Mouse (Mus musculus) lung, adult 2 months (tissue): Measurements from ENCODE around the gene Ppp1r1b.

Experiments
- CTCF ChIP-seq: fragments of 200-500 bp; IDR thresholded peaks from 2 replicates; pipeline ENCODE4 v1.5.1; 2011; ENCODE audit warnings: mild to moderate bottlenecking, low read length, control low read depth; ENCODE audit not compliant: insufficient read depth
- POLR2A ChIP-seq: fragments of 200-500 bp; IDR thresholded peaks from 2 replicates; pipeline ENCODE4 v1.6.1; 2011; ENCODE audit warnings: low read depth, mild to moderate bottlenecking, control low read depth, low read length, borderline replicate concordance; ENCODE audit errors: extremely low read depth

DNA sequence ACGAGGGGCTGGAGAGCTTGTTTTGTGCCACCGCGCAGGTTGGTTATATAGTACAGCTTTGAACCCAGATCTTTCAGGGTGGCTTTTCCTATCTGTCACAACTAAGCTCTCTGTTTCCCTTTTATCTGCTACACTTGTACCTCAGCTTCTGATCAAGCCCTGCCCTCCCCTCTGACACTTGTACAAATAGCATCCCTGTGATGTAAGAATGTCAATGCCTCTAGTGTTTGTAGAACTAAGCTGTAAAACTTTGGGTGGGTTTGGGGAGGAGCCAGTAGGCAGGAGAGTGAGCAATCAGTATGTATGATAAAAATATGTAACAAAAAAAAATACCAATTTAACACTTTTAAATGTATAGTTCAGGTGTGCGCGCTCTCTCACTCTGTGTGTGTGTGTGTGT is 16.2 kb downstream of the Ppp1r1b start:
- no peak for TF ChIP-seq POLR2A
- no peak for TF ChIP-seq CTCF
